Mouse (Mus musculus) lung, adult 18-20 months (tissue): Measurements from ENCODE around the gene Fam19a5.

Experiments used
- DNase-seq, 2 experiments: peaks; one replicate each; pipeline ENCODE4 v3.0.0; 2022; ENCODE audit warnings: mixed read lengths in 2 of 2

Gene Fam19a5

GRCm38 (mm10) chr15:87543599-87544338 lies at the start of gene Fam19a5:
Gene Fam19a5, plus strand, starts transcription at chr15:87544299.
- no peak for DNase-seq

GRCm38 (mm10) chr15:87501737-87502136 lies 42.4 kb upstream of the Fam19a5 start:
- DNase-seq, result no peak

GRCm38 (mm10) chr15:87507349-87507748 lies 36.8 kb upstream of the Fam19a5 start:
- DNase-seq, result no peak

- no peak for DNase-seq
Measured at GRCm38 (mm10) chr15:87510886-87511285, 33.2 kb upstream of the Fam19a5 start.

GRCm38 (mm10) chr15:87518161-87518560 lies 25.9 kb upstream of the Fam19a5 start:
- no peak for DNase-seq

GRCm38 (mm10) chr15:87529271-87529670 lies 14.8 kb upstream of the Fam19a5 start:
- DNase-seq, result no peak

- DNase-seq, result no peak
Measured at GRCm38 (mm10) chr15:87541656-87542055, 2.4 kb upstream of the Fam19a5 start.

- DNase-seq, result no peak
Measured at GRCm38 (mm10) chr15:87544401-87545129, 466 bp downstream of the Fam19a5 start.

GRCm38 (mm10) chr15:87545130-87545642 lies 1.1 kb downstream of the Fam19a5 start:
- no peak for DNase-seq

- DNase-seq, result no peak
Measured at GRCm38 (mm10) chr15:87545731-87546360, 1.7 kb downstream of the Fam19a5 start.

GRCm38 (mm10) chr15:87547022-87547421 lies 2.9 kb downstream of the Fam19a5 start:
- no peak for DNase-seq

GRCm38 (mm10) chr15:87549724-87550123 lies 5.6 kb downstream of the Fam19a5 start:
- no peak for DNase-seq

GRCm38 (mm10) chr15:87550756-87551155 lies 6.7 kb downstream of the Fam19a5 start:
- no peak for DNase-seq

GRCm38 (mm10) chr15:87551556-87551955 lies 7.5 kb downstream of the Fam19a5 start:
- no peak for DNase-seq

GRCm38 (mm10) chr15:87555811-87556210 lies 11.7 kb downstream of the Fam19a5 start:
- DNase-seq, result no peak

GRCm38 (mm10) chr15:87564331-87564730 lies 20.2 kb downstream of the Fam19a5 start:
- DNase-seq, result no peak

GRCm38 (mm10) chr15:87566040-87566929 lies 22.2 kb downstream of the Fam19a5 start:
- DNase-seq, result no peak

GRCm38 (mm10) chr15:87570182-87570581 lies 26.1 kb downstream of the Fam19a5 start:
- DNase-seq, result no peak

GRCm38 (mm10) chr15:87579861-87580260 lies 35.8 kb downstream of the Fam19a5 start:
- no peak for DNase-seq

- DNase-seq, result no peak
Measured at GRCm38 (mm10) chr15:87583921-87584621, 40.0 kb downstream of the Fam19a5 start.

GRCm38 (mm10) chr15:87590975-87591374 lies 46.9 kb downstream of the Fam19a5 start:
- DNase-seq, result no peak

- DNase-seq, result no peak
Measured at GRCm38 (mm10) chr15:87596731-87597130, 52.6 kb downstream of the Fam19a5 start.
